Mouse (Mus musculus) heart, postnatal 0 days (tissue): ENCODE results near the gene Lrrc28.

Source experiments
- CTCF ChIP-seq: IDR thresholded peaks from 2 replicates; pipeline ENCODE4 v1.5.1; 2016; ENCODE audit warnings: antibody characterized with exemption, control low read depth, low read depth
- EP300 ChIP-seq: IDR thresholded peaks from 2 replicates; pipeline ENCODE4 v1.6.1; 2016; ENCODE audit warnings: antibody characterized with exemption, low read depth

GRCm38 (mm10) chr7:67658110-67658509 is 13.0 kb upstream of the Lrrc28 start:
- TF ChIP-seq CTCF (no peak), EP300 (no peak)
